Mouse (Mus musculus) liver, postnatal 0 days (tissue): Measurements from ENCODE around the gene Ube2q2.

Source experiments
- CTCF ChIP-seq: sonication (generic); IDR thresholded peaks from 2 replicates; pipeline ENCODE4 v1.5.1; 2016; ENCODE audit warnings: antibody characterized with exemption, low read depth
- EP300 ChIP-seq: IDR thresholded peaks from 2 replicates; pipeline ENCODE4 v1.6.1; 2016; ENCODE audit warnings: antibody characterized with exemption, low read depth, mild to moderate bottlenecking

DNA sequence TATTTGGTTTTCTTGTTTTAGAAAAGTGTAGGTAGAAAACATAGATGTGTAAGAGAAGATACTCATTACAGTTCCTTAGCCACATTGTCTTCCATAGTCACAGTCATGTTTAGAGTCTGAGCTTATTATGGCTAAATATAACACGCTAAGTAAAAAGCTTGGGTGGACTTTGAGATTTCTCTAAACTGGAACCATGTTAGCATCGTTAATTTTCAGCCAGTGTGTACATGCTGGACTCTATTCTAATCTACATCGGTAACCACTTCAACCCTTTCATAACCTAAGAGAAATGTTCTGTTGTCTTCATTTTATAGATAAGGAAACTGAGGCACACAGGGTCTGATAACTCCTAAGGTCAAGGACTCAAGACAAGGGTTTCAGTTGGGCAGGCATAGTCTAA, 47.2 kb downstream of the Ube2q2 start:
- TF ChIP-seq CTCF (no peak), EP300 (no peak)
